In the genomic region with DNA sequence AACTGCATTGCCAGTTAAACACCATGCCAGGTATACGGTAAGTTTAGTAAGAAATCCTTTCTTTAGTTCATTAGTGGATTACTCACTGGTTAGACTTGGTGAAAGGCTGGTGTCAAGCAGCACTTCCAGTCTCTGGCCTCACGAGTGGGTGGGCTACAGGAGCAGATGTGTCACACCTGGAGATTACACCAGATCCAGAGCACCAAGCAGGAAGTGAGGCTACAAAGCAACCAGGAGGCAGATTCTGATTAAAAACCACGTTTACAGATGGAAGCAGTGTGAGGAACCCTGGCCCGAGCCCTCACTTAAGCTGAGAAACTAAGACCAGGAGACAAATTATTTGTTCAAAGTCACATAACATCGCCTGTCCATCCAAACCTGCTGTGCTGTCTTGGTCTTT, we compare ENCODE assay signal across 1 mouse cellular context.
A peak's percentile ranks its signal among the peaks of the same experiment; 100 is the strongest.
TF ChIP-seq lines count a peak whose summit lies in the region.

No protein-coding gene starts in this region.

TF ChIP-seq in MEL, 35 proteins besides CTCF, POLR2A, EP300 and RAD21 (continued from another document):
- TF ChIP-seq UBTF (IDR thresholded peaks at IDR 0.05; ENCODE audit: borderline replicate concordance, insufficient read depth, low read depth, low read length) = no peak
- TF ChIP-seq GATA1 (IDR thresholded peaks at IDR 0.05; ENCODE audit: low read depth, low read length) = peak; percentile 20; the same call in 1 of the 2 replicates
- no peak for TF ChIP-seq MEF2A (IDR thresholded peaks at IDR 0.05; ENCODE audit: extremely low read depth, insufficient replicate concordance, low read depth, low read length, poor library complexity, severe bottlenecking)
- no peak for TF ChIP-seq POLR2AphosphoS5 (IDR thresholded peaks at IDR 0.05; ENCODE audit: borderline replicate concordance, low read depth, low read length)
